Mouse (Mus musculus) myocyte (in vitro differentiated cells): ENCODE data around the gene Zc3hc1. TPM values are rescaled to one million over a fixed set of nuclear protein-coding genes. Genes with fewer than 3 reads are reported as not detected.

ENCODE experiments used
- H3K27me3 ChIP-seq: one replicate; pipeline ENCODE4 v1.6.1; 2011; ENCODE audit not compliant: control insufficient read depth, insufficient read depth, insufficient read length
- H3K36me3 ChIP-seq: one replicate; pipeline ENCODE4 v1.6.1; 2011; ENCODE audit not compliant: control insufficient read depth, insufficient read depth
- H3K4me2 ChIP-seq: one replicate; pipeline ENCODE4 v1.6.1; 2011; ENCODE audit warnings: low read depth, control low read depth
- H3K4me3 ChIP-seq: one replicate; pipeline ENCODE4 v1.5.1; 2011; ENCODE audit warnings: mild to moderate bottlenecking, control low read depth, moderate library complexity
- H3K79me2 ChIP-seq: one replicate; pipeline ENCODE4 v1.6.1; 2011; ENCODE audit not compliant: control insufficient read depth, insufficient read depth
- H3ac ChIP-seq: one replicate; pipeline ENCODE4 v1.6.1; 2011; ENCODE audit not compliant: control insufficient read depth, insufficient read length
- CEBPB ChIP-seq: IDR thresholded peaks from 2 replicates; pipeline ENCODE4 v1.6.1; 2011; ENCODE audit warnings: mild to moderate bottlenecking, moderate library complexity; ENCODE audit not compliant: poor library complexity, insufficient read depth, severe bottlenecking
- E2F4 ChIP-seq: IDR thresholded peaks from one replicate; pipeline ENCODE4 v1.6.1; 2011; ENCODE audit warnings: mild to moderate bottlenecking, control low read depth, moderate library complexity; ENCODE audit not compliant: insufficient read depth
- MAX ChIP-seq: IDR thresholded peaks from one replicate; pipeline ENCODE4 v1.6.1; 2011; ENCODE audit warnings: low read depth, mild to moderate bottlenecking, control low read depth
- MYOD1 ChIP-seq, 3 experiments: IDR thresholded peaks; one replicate each; pipeline ENCODE4 v1.6.1; 2011; ENCODE audit warnings: control low read depth in 2 of 3, low read depth in 2 of 3, mild to moderate bottlenecking in 2 of 3, moderate library complexity in 1 of 3; ENCODE audit not compliant: insufficient read length in 2 of 3, control insufficient read depth in 1 of 3
- MYOG ChIP-seq, 3 experiments: IDR thresholded peaks; one replicate each; pipeline ENCODE4 v1.6.1; 2011; ENCODE audit warnings: control low read depth in 2 of 3, low read depth in 2 of 3, mild to moderate bottlenecking in 2 of 3; ENCODE audit not compliant: insufficient read length in 2 of 3, control insufficient read depth in 1 of 3, insufficient read depth in 1 of 3
- POLR2A ChIP-seq: IDR thresholded peaks from one replicate; pipeline ENCODE4 v1.6.1; 2011; ENCODE audit warnings: low read depth, mild to moderate bottlenecking, control low read depth, moderate library complexity; ENCODE audit not compliant: insufficient read length
- POLR2AphosphoS2 ChIP-seq: IDR thresholded peaks from one replicate; pipeline ENCODE4 v1.6.1; 2011; ENCODE audit warnings: low read depth, control low read depth; ENCODE audit not compliant: insufficient read length
- REST ChIP-seq: IDR thresholded peaks from one replicate; pipeline ENCODE4 v1.6.1; 2011; ENCODE audit warnings: mild to moderate bottlenecking, control low read depth, moderate library complexity; ENCODE audit not compliant: insufficient read depth, insufficient read length
- SRF ChIP-seq: IDR thresholded peaks from one replicate; pipeline ENCODE4 v1.6.1; 2011; ENCODE audit warnings: low read depth; ENCODE audit not compliant: control insufficient read depth, insufficient read length
- TCF12 ChIP-seq: IDR thresholded peaks from one replicate; pipeline ENCODE4 v1.6.1; 2011; ENCODE audit warnings: mild to moderate bottlenecking, control low read depth; ENCODE audit not compliant: poor library complexity, insufficient read depth, severe bottlenecking
- TCF3 ChIP-seq: IDR thresholded peaks from one replicate; pipeline ENCODE4 v1.6.1; 2011; ENCODE audit warnings: low read depth, control low read depth; ENCODE audit not compliant: insufficient read length
- USF1 ChIP-seq: IDR thresholded peaks from one replicate; pipeline ENCODE4 v1.6.1; 2011; ENCODE audit warnings: low read depth, mild to moderate bottlenecking, control low read depth, moderate library complexity
- polyA plus RNA-seq: library from polyadenylated mRNA; unstranded; fragments of >200 nt; fragmentation: generic; extraction: Trizol; gene quantifications from one replicate; pipeline ENCODE4 v1.2.1, GENCODE M21; 2012; ENCODE audit warnings: missing spikeins

The Zc3hc1 gene
- polyA plus RNA-seq, 1 experiment = 35.2 TPM

DNA sequence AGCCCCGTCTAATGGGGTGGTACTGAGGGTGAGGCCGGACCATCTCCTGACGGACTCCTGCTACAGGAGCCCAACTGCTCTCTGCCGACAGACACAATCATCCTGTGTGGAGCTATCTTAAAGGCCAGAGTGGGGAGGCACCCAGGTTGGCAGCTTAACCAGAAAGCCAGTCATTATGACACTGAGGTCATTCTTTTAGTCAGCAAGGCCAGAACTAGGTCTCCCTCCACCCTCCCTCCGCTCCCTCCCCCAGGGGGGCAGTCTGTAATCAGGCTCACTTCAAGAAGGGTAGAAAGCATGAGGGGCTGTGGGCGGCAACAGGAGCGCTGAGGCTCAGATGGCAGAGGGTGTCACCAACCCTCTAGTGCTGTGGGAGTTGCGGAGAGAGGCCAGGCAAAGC lies 37.2 kb downstream of the Zc3hc1 start:
- no peaks in the 10 kb centered on the region for H3K36me3 ChIP-seq
- H3ac ChIP-seq = no peak overlapping the region
- no peak overlapping the region for H3K4me2 ChIP-seq
- no peaks in the 10 kb centered on the region for H3K79me2 ChIP-seq
- no peak overlapping the region for H3K4me3 ChIP-seq
- no peaks in the 10 kb centered on the region for H3K27me3 ChIP-seq
- TF ChIP-seq USF1 = no peak
- TF ChIP-seq TCF3 = no peak
- no peak for TF ChIP-seq REST
- TF ChIP-seq MYOD1 (IDR thresholded peaks at IDR 0.05; ENCODE audit: control insufficient read depth in 1 of 3, insufficient read length in 2 of 3, low read depth in 2 of 3) = no peak
- TF ChIP-seq E2F4 = no peak
- TF ChIP-seq TCF12 = no peak
- no peak for TF ChIP-seq POLR2AphosphoS2
- TF ChIP-seq CEBPB = no peak
- no peak for TF ChIP-seq MAX
- TF ChIP-seq SRF = no peak
- no peak for TF ChIP-seq MYOG (IDR thresholded peaks at IDR 0.05; ENCODE audit: control insufficient read depth in 1 of 3, insufficient read depth in 1 of 3, insufficient read length in 2 of 3, low read depth in 2 of 3)
- no peak for TF ChIP-seq POLR2A

GRCm38 (mm10) chr6:30352762-30353161 lies 38.1 kb downstream of the Zc3hc1 start:
- peak in 1 of 3 experiments; percentile 8 for TF ChIP-seq MYOD1 (IDR thresholded peaks at IDR 0.05; ENCODE audit: control insufficient read depth in 1 of 3, insufficient read length in 2 of 3, low read depth in 2 of 3)
- no peak for TF ChIP-seq TCF3
- TF ChIP-seq E2F4 = no peak
- peak; percentile 13 for TF ChIP-seq POLR2A
- no peak for TF ChIP-seq SRF
- TF ChIP-seq MYOG (IDR thresholded peaks at IDR 0.05; ENCODE audit: control insufficient read depth in 1 of 3, insufficient read depth in 1 of 3, insufficient read length in 2 of 3, low read depth in 2 of 3) = no peak
- no peak for TF ChIP-seq CEBPB
- TF ChIP-seq REST = no peak
- H3K27me3 ChIP-seq = no peaks in the 10 kb centered on the region
- H3ac ChIP-seq = no peak overlapping the region
- peak overlapping the region; percentile 35 for H3K4me2 ChIP-seq
- H3K36me3 ChIP-seq = no peaks in the 10 kb centered on the region
- no peak overlapping the region for H3K4me3 ChIP-seq
- no peaks in the 10 kb centered on the region for H3K79me2 ChIP-seq

DNA sequence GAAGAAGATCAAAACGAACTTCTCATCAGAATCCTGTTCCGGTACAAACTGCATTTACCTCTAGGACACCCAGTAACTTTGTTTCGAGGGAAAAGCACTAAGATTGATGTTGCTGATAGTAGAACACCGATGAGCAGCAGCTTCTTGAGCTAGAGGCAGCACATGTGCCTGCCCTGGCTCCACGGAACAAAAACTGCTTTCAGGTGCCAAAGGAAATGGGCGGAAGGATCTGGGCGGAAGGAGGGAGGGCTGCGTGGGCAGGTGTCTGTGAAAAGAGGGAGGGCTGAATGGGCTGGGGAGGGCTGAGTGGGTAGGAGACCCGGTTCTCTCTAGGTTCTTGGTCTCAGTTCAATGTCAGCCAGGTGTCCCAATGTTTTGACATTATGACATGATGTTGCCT lies 39.5 kb downstream of the Zc3hc1 start:
- Histone ChIP-seq H3K27me3 (no peaks in the 10 kb centered on the region), H3K79me2 (no peaks in the 10 kb centered on the region), H3K4me3 (no peak overlapping the region), H3K36me3 (no peaks in the 10 kb centered on the region), H3K4me2 (no peak overlapping the region), H3ac (no peak overlapping the region)
- TF ChIP-seq E2F4 (no peak), POLR2A (no peak), USF1 (no peak), TCF12 (no peak), MYOD1 (IDR thresholded peaks at IDR 0.05; ENCODE audit: control insufficient read depth in 1 of 3, insufficient read length in 2 of 3, low read depth in 2 of 3) (no peak), SRF (no peak), CEBPB (no peak), MAX (no peak), MYOG (IDR thresholded peaks at IDR 0.05; ENCODE audit: control insufficient read depth in 1 of 3, insufficient read depth in 1 of 3, insufficient read length in 2 of 3, low read depth in 2 of 3) (no peak), REST (no peak), TCF3 (no peak), POLR2AphosphoS2 (no peak)

DNA sequence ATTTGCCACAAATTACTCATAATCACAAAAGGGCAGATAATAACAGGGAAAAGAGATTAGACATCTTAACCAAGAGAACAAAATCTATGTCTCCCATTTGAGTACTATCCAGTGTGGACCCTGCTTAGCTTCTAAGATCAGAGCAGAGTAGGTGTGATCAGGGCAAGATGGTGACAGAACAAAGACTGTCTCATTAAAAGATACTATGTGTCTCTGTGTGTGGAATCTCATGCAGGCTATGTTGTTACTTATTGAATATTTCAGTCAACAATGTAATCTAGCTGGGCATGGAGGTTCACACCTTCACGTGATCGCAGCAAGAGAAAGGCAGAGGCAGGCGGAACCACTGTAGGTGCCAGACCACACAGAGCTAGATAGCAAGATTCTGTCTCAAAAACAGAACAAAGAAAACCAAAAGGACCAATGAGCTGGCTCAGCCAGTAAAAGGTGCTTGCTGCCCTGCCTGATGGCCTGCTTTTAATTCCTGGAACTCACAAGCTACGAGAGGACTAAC lies 43.5 kb downstream of the Zc3hc1 start:
- Histone ChIP-seq H3K36me3 (no peaks in the 10 kb centered on the region), H3K79me2 (no peaks in the 10 kb centered on the region), H3K4me2 (no peak overlapping the region), H3K27me3 (no peaks in the 10 kb centered on the region), H3ac (no peak overlapping the region), H3K4me3 (no peak overlapping the region)
- TF ChIP-seq MYOG (IDR thresholded peaks at IDR 0.05; ENCODE audit: control insufficient read depth in 1 of 3, insufficient read depth in 1 of 3, insufficient read length in 2 of 3, low read depth in 2 of 3) (no peak), USF1 (no peak)

DNA sequence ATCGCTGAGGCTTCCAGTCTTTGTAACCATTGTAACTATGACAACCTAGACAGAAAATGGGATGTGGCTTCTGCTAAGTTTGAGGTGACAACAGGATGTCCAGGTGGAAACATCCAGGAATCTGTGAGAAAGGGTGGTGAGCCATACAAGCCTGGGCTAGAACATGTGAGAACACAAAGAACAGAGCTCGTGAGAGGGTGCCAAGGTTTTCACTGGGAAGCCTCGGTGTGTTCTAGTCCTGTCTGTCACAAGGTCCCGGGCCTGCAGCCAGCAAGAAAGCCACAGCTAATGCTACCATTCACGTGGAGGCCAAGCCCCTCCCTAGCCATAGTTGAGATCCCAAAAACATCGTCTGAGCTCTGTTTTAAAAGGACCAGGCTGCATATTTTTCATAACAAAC lies 44.1 kb downstream of the Zc3hc1 start:
- no peak for TF ChIP-seq CEBPB
- no peak for TF ChIP-seq TCF12
- no peak for TF ChIP-seq USF1
- TF ChIP-seq POLR2AphosphoS2 = no peak
- no peak for TF ChIP-seq POLR2A
- TF ChIP-seq REST = no peak
- TF ChIP-seq MAX = no peak
- no peak for TF ChIP-seq SRF
- no peak for TF ChIP-seq MYOG (IDR thresholded peaks at IDR 0.05; ENCODE audit: control insufficient read depth in 1 of 3, insufficient read depth in 1 of 3, insufficient read length in 2 of 3, low read depth in 2 of 3)
- TF ChIP-seq E2F4 = no peak
- TF ChIP-seq TCF3 = no peak
- no peak for TF ChIP-seq MYOD1 (IDR thresholded peaks at IDR 0.05; ENCODE audit: control insufficient read depth in 1 of 3, insufficient read length in 2 of 3, low read depth in 2 of 3)
- H3K4me3 ChIP-seq = no peak overlapping the region
- no peaks in the 10 kb centered on the region for H3K36me3 ChIP-seq
- no peaks in the 10 kb centered on the region for H3K79me2 ChIP-seq
- no peak overlapping the region for H3K4me2 ChIP-seq
- no peak overlapping the region for H3ac ChIP-seq
- no peaks in the 10 kb centered on the region for H3K27me3 ChIP-seq
